Mouse (Mus musculus): ENCODE results near the gene Foxd4.

Gene Foxd4

GRCm38 (mm10) chr19:24900581-24901220 lies at the start of gene Foxd4:
Foxd4 (minus strand) TSS chr19:24901197.
- no peak for DNase-seq (ENCODE audit: low read depth, low spot score)

GRCm38 (mm10) chr19:24945521-24946262 lies 44.7 kb upstream of the Foxd4 start:
- DNase-seq (ENCODE audit: low read depth, low spot score) = no peak

GRCm38 (mm10) chr19:24937084-24937483 lies 36.1 kb upstream of the Foxd4 start:
- DNase-seq (ENCODE audit: low read depth, low spot score) = no peak

GRCm38 (mm10) chr19:24929041-24929440 lies 28.0 kb upstream of the Foxd4 start:
- DNase-seq (ENCODE audit: low read depth, low spot score) = no peak

GRCm38 (mm10) chr19:24920866-24921265 lies 19.9 kb upstream of the Foxd4 start:
- no peak for DNase-seq (ENCODE audit: low read depth, low spot score)

GRCm38 (mm10) chr19:24908385-24909155 lies 7.6 kb upstream of the Foxd4 start:
- DNase-seq (ENCODE audit: low read depth, low spot score) = no peak

- no peak for DNase-seq (ENCODE audit: low read depth, low spot score)
Observed at GRCm38 (mm10) chr19:24907655-24908054, 6.7 kb upstream of the Foxd4 start.

GRCm38 (mm10) chr19:24902821-24903220 lies 1.8 kb upstream of the Foxd4 start:
- no peak for DNase-seq (ENCODE audit: low read depth, low spot score)

- DNase-seq (ENCODE audit: low read depth, low spot score) = peak; percentile 15
Observed at GRCm38 (mm10) chr19:24902256-24902655, 1.3 kb upstream of the Foxd4 start.

GRCm38 (mm10) chr19:24901666-24902065 lies 669 bp upstream of the Foxd4 start:
- DNase-seq (ENCODE audit: low read depth, low spot score) = no peak

GRCm38 (mm10) chr19:24899578-24900544 lies 1.1 kb downstream of the Foxd4 start:
- peak; percentile 65 for DNase-seq (ENCODE audit: low read depth, low spot score)

- peak; percentile 33 for DNase-seq (ENCODE audit: low read depth, low spot score)
Observed at GRCm38 (mm10) chr19:24898737-24899577, 2.0 kb downstream of the Foxd4 start.

- DNase-seq (ENCODE audit: low read depth, low spot score) = peak; percentile 23
Observed at GRCm38 (mm10) chr19:24897896-24898736, 2.9 kb downstream of the Foxd4 start.

- DNase-seq (ENCODE audit: low read depth, low spot score) = peak; percentile 19
Observed at GRCm38 (mm10) chr19:24897006-24897895, 3.7 kb downstream of the Foxd4 start.

- no peak for DNase-seq (ENCODE audit: low read depth, low spot score)
Observed at GRCm38 (mm10) chr19:24896536-24896935, 4.5 kb downstream of the Foxd4 start.

- no peak for DNase-seq (ENCODE audit: low read depth, low spot score)
Observed at GRCm38 (mm10) chr19:24886888-24887287, 14.1 kb downstream of the Foxd4 start.

GRCm38 (mm10) chr19:24885504-24885903 lies 15.5 kb downstream of the Foxd4 start:
- DNase-seq (ENCODE audit: low read depth, low spot score) = peak; percentile 72

- no peak for DNase-seq (ENCODE audit: low read depth, low spot score)
Observed at GRCm38 (mm10) chr19:24881237-24881636, 19.8 kb downstream of the Foxd4 start.

Measured in ES-CJ7 (cell line).